8 mouse cellular contexts compared by ENCODE assay signal in genomic region chr8:89044511-89045217, GRCm38 (mm10). TPM values are rescaled to one million over a fixed set of nuclear protein-coding genes. Genes with fewer than 3 reads are reported as not detected.
DNase-seq lines count a peak whose midpoint lies in the region; ATAC-seq lines count a peak whose summit lies in the region.

No protein-coding gene starts in this region.

- no peaks in the 10 kb centered on the region for H3K9me3 ChIP-seq in embryonic facial prominence, embryonic 11.5 days (replicated peaks; ENCODE audit: control insufficient read depth, low read length)
- H3K9me3 ChIP-seq in intestine, embryonic 16.5 days (ENCODE audit: control insufficient read depth, low read length) = no peaks in the 10 kb centered on the region
- no peaks in the 10 kb centered on the region for H3K9me3 ChIP-seq in midbrain, embryonic 12.5 days

- DNase-seq in adrenal gland, adult 2 months = peak; percentile 3
- no peak for DNase-seq in adrenal gland, postnatal 25 days
- DNase-seq in embryonic facial prominence, embryonic 11.5 days (ENCODE audit: low spot score) = peak; percentile 43
- no peak for DNase-seq in left cerebral cortex, adult 18-20 months (ENCODE audit: low spot score in 2 of 2)
- no peak for DNase-seq in ovary, adult 18-20 months (ENCODE audit: low spot score)
- no peak for DNase-seq in thymus, postnatal 14 days

- H3K4me1 ChIP-seq in embryonic facial prominence, embryonic 11.5 days (ENCODE audit: control insufficient read depth, insufficient read depth, low read length) = peaks cover 11% of the 10 kb centered on the region
- peaks cover 36% of the 10 kb centered on the region for H3K4me1 ChIP-seq in intestine, embryonic 16.5 days (ENCODE audit: control insufficient read depth, insufficient read depth, low read length)
- H3K4me1 ChIP-seq in midbrain, embryonic 12.5 days = peaks cover 42% of the 10 kb centered on the region

- peaks cover 16% of the 10 kb centered on the region for H3K27me3 ChIP-seq in embryonic facial prominence, embryonic 11.5 days (ENCODE audit: control insufficient read depth, insufficient read depth, low read length)
- H3K27me3 ChIP-seq in intestine, embryonic 16.5 days (replicated peaks; ENCODE audit: control insufficient read depth, insufficient read depth, low read length) = peaks cover 85% of the 10 kb centered on the region
- peaks cover 52% of the 10 kb centered on the region for H3K27me3 ChIP-seq in midbrain, embryonic 12.5 days

- H3K36me3 ChIP-seq in embryonic facial prominence, embryonic 11.5 days (replicated peaks; ENCODE audit: control insufficient read depth, insufficient read depth, low read depth, low read length) = no peaks in the 10 kb centered on the region
- no peaks in the 10 kb centered on the region for H3K36me3 ChIP-seq in intestine, embryonic 16.5 days (ENCODE audit: control insufficient read depth, insufficient read depth, low read length)
- H3K36me3 ChIP-seq in midbrain, embryonic 12.5 days = no peaks in the 10 kb centered on the region

- peak overlapping the region; percentile 5; the same call in 1 of the 2 replicates for H3K4me3 ChIP-seq in embryonic facial prominence, embryonic 11.5 days (ENCODE audit: low read depth, low read length)
- H3K4me3 ChIP-seq in intestine, embryonic 16.5 days (ENCODE audit: low read length) = peak overlapping the region; percentile 59
- H3K4me3 ChIP-seq in midbrain, embryonic 12.5 days = peak overlapping the region; percentile 79

- H3K4me2 ChIP-seq in embryonic facial prominence, embryonic 11.5 days (ENCODE audit: low read depth, low read length) = peak overlapping the region; percentile 71
- peak overlapping the region; percentile 33 for H3K4me2 ChIP-seq in intestine, embryonic 16.5 days (ENCODE audit: low read depth, low read length)
- H3K4me2 ChIP-seq in midbrain, embryonic 12.5 days (replicated peaks) = peak overlapping the region; percentile 83

- no peak overlapping the region for H3K27ac ChIP-seq in embryonic facial prominence, embryonic 11.5 days (replicated peaks; ENCODE audit: low read depth, low read length)
- H3K27ac ChIP-seq in intestine, embryonic 16.5 days (ENCODE audit: low read length) = no peak overlapping the region
- peak overlapping the region; percentile 94 for H3K27ac ChIP-seq in midbrain, embryonic 12.5 days (replicated peaks)

- 1% methylated on average over 31 of the region's 31 CpGs for WGBS in embryonic facial prominence, embryonic 11.5 days
- 1% methylated on average over 31 of the region's 31 CpGs for WGBS in intestine, embryonic 16.5 days
- under 1% methylated on average over 31 of the region's 31 CpGs for WGBS in midbrain, embryonic 12.5 days

- no peak for ATAC-seq in embryonic facial prominence, embryonic 11.5 days (replicated peaks; ENCODE audit: insufficient number of reproducible peaks, low FRiP score, low TSS enrichment, low read depth)
- ATAC-seq in intestine, embryonic 16.5 days = no peak
- no peak for ATAC-seq in midbrain, embryonic 12.5 days (ENCODE audit: low FRiP score, low read depth)

- H3K9ac ChIP-seq in embryonic facial prominence, embryonic 11.5 days (replicated peaks; ENCODE audit: low read length) = no peak overlapping the region
- H3K9ac ChIP-seq in intestine, embryonic 16.5 days (ENCODE audit: low read depth, low read length) = peak overlapping the region; percentile 24; the same call in 1 of the 2 replicates
- peak overlapping the region; percentile 94 for H3K9ac ChIP-seq in midbrain, embryonic 12.5 days (replicated peaks)

RNA-seq across cellular contexts. Expression of gene Sall1, which starts 0.7 kb away (rescaled TPM):
- under 1 TPM in 1 of 2 experiments, not detected in 1; 0.17 TPM for total RNA-seq in adrenal gland, adult 2 months (2021)
- polyA plus RNA-seq in adrenal gland, adult 2 months (2012; rRNA removed) = 0.02 TPM in 1 of 2 replicates, not detected in the other
- total RNA-seq in adrenal gland, postnatal 25 days (2021) = not detected in 2 replicates
- 4.6 and 4.8 TPM in 2 replicates for polyA plus RNA-seq in embryonic facial prominence, embryonic 11.5 days (2014; fragmentation: Nextera tagmentation; extraction: Ambion mirVana)
- polyA plus RNA-seq in intestine, embryonic 16.5 days (2015; fragmentation: Nextera tagmentation; extraction: Ambion mirVana) = 1.8 and 1.9 TPM in 2 replicates
- 13.4 and 16.2 TPM in 2 replicates for polyA plus RNA-seq in midbrain, embryonic 12.5 days (2016; fragmentation: Nextera tagmentation; extraction: Ambion mirVana)
- 10 to 100 TPM; 12.5 to 12.7 TPM for total RNA-seq in left cerebral cortex, adult 18-20 months (2021)

Comparison
In these comparisons a context has a peak if more than half of its experiments do, and no peak if none do; other contexts are left out.
1. DNase-seq: peak in adrenal gland, adult 2 months (single experiment) and embryonic facial prominence, embryonic 11.5 days (single experiment); none in adrenal gland, postnatal 25 days (single experiment), left cerebral cortex, adult 18-20 months (0 of 2), ovary, adult 18-20 months (single experiment) and thymus, postnatal 14 days (single experiment).
2. H3K4me2 ChIP-seq: peak in every context shown above with its lines; median percentile 83 in midbrain, embryonic 12.5 days; 71 in embryonic facial prominence, embryonic 11.5 days; 33 in intestine, embryonic 16.5 days.
3. H3K4me3 ChIP-seq: peak in every context shown above with its lines; median percentile 79 in midbrain, embryonic 12.5 days; 59 in intestine, embryonic 16.5 days; 5 in embryonic facial prominence, embryonic 11.5 days.